Mouse (Mus musculus): Measurements from ENCODE around the gene Ddb1. TPM values are rescaled to one million over a fixed set of nuclear protein-coding genes. Genes with fewer than 3 reads are reported as not detected.

Ddb1 gene
- total RNA-seq, 2 experiments from 2014 or later = 249 TPM

DNA sequence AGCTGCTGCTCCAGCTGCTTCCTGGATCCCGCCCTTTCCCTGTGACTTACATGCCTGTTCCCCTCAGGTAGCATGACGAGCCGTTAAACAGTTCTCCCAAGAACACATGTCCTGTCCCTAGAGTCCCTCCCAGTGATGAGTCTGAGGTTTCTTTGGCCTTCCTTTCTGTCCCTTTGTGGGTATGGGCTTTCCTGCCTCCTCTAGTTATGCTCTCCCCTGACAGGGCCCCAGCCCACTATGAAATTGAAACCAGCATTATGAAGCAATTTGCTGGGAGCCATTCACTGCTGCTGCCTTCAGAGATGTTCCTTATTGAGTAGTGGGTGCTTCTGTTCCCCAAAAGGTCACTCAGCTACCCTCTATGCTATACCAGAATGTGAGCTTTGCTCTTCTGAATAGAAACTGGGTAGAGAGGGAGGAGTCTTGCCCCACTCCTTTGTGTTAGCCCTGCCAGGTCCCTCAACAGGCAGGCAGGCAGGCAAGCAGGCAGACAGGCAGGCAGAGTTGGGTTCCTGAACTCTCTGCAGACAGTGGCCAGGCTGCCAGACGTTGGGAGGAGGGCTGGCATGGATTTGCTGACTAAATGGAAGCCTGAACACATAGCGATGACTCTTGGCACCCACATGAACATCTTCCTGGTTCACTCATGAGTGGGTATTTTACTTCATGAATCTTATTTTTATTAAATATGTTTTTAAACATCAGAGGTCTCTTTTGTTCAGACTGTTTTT is 15.8 kb upstream of the Ddb1 start:
- no peak for DNase-seq
- intact Hi-C loops (cut with DNase I) = no loop called here

GRCm38 (mm10) chr19:10590301-10590700 is 14.8 kb upstream of the Ddb1 start:
- no peak for DNase-seq
- intact Hi-C loops (cut with DNase I) = no loop called here

GRCm38 (mm10) chr19:10591659-10592377 is 13.3 kb upstream of the Ddb1 start:
- intact Hi-C loops (cut with DNase I) = no loop called here
- DNase-seq = no peak

DNA sequence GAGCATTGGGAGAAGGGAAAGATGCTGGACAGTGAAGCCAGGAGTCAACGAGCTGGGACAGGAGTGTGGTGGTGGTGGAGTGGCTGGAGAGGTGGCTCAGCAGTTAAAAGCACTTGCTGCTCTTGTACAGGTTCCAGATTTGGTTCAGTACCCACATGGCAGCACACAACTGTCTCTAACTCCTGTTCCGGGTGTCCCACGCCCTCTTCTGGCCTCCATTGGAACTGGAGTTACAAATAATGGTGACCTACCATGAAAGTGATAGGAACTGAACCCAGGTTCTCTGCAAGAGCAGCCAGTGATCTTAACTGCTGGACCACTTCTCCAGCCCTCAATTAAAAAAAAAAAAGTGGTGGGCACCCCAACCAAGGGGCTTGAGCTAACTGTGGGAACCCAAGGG is 6.9 kb upstream of the Ddb1 start:
- DNase-seq = no peak
- intact Hi-C loops (cut with DNase I) = no loop called here

GRCm38 (mm10) chr19:10599648-10600047 is 5.5 kb upstream of the Ddb1 start:
- no peak for DNase-seq
- intact Hi-C loops (cut with DNase I) = no loop called here

GRCm38 (mm10) chr19:10602247-10602769 is 2.8 kb upstream of the Ddb1 start:
- intact Hi-C loops (cut with DNase I) = no loop called here
- DNase-seq = no peak

GRCm38 (mm10) chr19:10602787-10603186 is 2.3 kb upstream of the Ddb1 start:
- peak; percentile 92 for DNase-seq
- intact Hi-C loops (cut with DNase I) = no loop called here

DNA sequence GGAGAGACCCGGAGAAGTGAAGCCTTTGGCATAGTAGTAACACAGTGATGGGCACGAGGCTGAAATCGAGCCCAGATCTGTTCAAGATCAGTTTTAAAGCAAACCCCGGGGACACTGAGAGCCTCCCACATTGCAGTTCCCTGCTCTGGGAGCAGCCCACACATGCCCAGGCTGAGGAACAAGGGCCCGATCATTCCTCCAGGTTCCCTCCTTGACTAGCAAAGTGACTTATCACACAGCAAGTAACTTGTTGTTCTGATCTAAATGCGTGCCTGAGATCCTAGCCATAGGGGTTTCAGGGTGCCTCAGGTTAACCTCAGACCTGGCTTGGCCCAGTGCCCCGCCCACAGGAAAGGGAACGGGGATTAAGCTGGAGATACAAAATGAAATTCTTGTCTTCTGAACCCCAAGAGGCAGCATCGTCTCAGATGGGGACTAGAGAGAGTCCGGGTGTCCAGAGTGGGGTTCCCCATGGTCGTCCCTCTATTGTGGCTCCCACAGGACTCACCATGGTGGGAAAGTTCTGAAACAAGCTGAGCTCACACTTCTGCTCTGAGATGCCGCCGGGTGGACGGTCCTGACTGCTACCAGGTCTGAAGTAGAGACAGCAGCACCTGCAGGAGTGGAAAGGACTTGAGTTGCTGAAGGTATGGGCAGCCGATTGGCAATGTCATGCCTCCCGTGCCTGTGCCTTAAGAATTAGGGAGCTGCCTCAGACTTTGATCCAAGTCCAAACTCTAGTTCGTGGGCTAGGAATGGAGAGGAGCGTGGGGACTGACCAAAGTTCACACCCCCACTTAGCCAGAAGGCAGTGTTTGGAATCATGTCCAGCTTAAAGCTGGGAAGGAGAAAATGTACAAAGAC is 1.2 kb upstream of the Ddb1 start:
- DNase-seq = no peak
- intact Hi-C loops (cut with DNase I) = no loop called here

GRCm38 (mm10) chr19:10604534-10604933 is 593 bp upstream of the Ddb1 start:
- intact Hi-C loops (cut with DNase I) = no loop called here
- no peak for DNase-seq

DNA sequence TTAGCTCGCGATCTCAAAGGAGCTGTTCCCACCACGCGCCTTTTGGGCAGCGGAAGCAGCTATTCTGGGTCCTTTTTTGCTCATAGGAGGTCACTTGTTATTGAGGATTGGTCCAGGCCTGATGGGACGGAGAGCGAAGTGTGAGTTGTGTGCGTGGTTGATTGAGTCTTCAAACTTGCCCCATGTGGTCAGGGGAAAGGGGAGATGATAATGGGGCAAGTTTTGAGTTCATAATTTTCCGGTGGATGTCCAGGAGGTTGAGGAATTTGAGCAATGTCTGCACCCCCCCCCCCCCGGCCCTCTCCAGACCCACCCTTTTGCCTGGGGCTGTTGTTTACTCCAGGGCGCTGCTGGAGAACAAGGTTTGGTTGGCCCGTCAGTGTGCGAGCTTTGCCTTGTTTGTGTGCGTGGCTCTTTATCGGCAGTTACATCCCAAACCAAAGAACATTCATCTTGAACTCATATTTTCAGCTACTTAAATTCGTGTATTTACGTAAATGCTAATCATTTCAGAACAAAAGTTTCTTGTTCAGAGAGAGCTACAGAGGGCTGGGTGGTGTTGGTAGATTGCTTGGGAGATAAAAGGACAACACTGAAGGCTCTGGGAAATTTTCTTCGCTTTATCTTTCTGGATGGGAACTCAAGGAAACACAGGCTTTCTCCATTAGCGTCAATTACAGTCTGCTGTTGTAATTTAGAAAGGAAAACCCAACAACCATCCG is 935 bp downstream of the Ddb1 start:
- DNase-seq = no peak
- intact Hi-C loops (cut with DNase I) = loop anchor here (5.0 kb wide), 2 partner anchors 49 to 64 kb away; partner anchors contain the start of gene Tmem216

- intact Hi-C loops (cut with DNase I) = loop anchor here (5.0 kb wide), 2 partner anchors 51 to 66 kb away; partner anchors contain the start of gene Tmem216
- DNase-seq = no peak
Measured at GRCm38 (mm10) chr19:10608573-10609240, 3.6 kb downstream of the Ddb1 start.

GRCm38 (mm10) chr19:10634106-10634871 is 29.2 kb downstream of the Ddb1 start, which contains the start of gene Vwce:
Gene Vwce, plus strand, starts transcription at chr19:10634213.
- DNase-seq = peak; percentile 50
- intact Hi-C loops (cut with DNase I) = no loop called here

DNA sequence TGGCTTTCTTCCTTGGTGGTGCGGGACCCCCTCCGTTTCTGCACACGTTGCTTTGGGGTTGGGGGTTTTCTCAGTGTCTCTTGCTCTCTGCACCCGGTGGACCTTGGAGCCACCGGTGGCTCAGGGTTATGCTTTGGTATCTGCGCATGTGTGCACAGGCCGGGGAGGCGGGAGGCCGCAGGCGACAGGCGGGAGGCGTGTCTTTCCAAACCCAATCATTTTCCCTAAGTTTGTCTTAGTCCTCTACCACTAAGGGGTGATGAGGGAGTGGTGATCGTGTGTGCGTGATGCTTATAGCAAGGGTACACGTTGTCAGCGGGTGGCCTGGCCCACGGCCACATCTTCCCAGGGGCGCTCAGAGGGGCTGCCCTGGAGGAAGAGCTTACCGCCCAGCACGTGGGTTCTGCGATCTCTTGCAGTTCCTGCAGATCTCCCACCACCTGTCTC is 29.8 kb downstream of the Ddb1 start:
- peak; percentile 56 for DNase-seq
- intact Hi-C loops (cut with DNase I) = no loop called here

- no peak for DNase-seq
- intact Hi-C loops (cut with DNase I) = no loop called here
Measured at GRCm38 (mm10) chr19:10637840-10638239, 32.7 kb downstream of the Ddb1 start.

- no peak for DNase-seq
- intact Hi-C loops (cut with DNase I) = no loop called here
Measured at GRCm38 (mm10) chr19:10640080-10640479, 35.0 kb downstream of the Ddb1 start.

GRCm38 (mm10) chr19:10640589-10641378 is 35.7 kb downstream of the Ddb1 start:
- DNase-seq = no peak

DNA sequence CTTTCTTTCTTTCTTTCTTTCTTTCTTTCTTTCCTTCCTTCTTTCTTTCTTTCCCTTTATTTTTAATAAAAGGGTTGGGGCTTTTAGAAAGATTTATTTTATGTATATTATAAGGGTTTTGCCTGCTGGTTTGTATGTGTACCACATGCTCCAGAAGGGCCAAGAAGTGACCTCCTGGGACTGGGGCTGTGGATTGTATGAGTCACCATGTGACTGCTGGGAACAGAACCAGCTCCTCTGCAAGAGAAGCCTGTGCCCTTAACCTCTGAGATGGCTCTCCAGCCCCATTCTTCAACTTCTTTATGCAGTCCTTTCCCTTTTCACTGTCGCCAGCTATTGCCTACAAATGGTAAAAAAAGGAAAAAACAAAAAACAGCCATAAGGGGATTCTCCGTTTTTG is 40.5 kb downstream of the Ddb1 start:
- no peak for DNase-seq
- intact Hi-C loops (cut with DNase I) = no loop called here

More at GRCm38 (mm10) chr19:10640589-10641378, 35.7 kb downstream of the Ddb1 start:
- intact Hi-C loops (cut with DNase I) = no loop called here

GRCm38 (mm10) chr19:10648156-10648555 is 43.0 kb downstream of the Ddb1 start:
- no peak for DNase-seq
- intact Hi-C loops (cut with DNase I) = no loop called here

Data from left cerebral cortex, postnatal 4 days (tissue).